Mouse (Mus musculus) midbrain, embryonic 11.5 days (tissue): ENCODE results near the gene Faim2. TPM values are rescaled to one million over a fixed set of nuclear protein-coding genes. Genes with fewer than 3 reads are reported as not detected.
A peak's percentile ranks its signal among the peaks of the same experiment; 100 is the strongest.

ENCODE experiments used
- ATAC-seq: fragments of 200-750 bp; cut with Nextera tagmentation; 2 replicates; pipeline ENCODE4 v1.8.0; 2017; ENCODE audit warnings: moderate TSS enrichment, moderate library complexity; ENCODE audit not compliant: low FRiP score
- DNase-seq: peaks from one replicate; pipeline ENCODE4 v3.0.0; 2015; ENCODE audit warnings: low spot score; ENCODE audit errors: missing footprints
- H3K27ac ChIP-seq: fragments of 300-500 bp; sonication (generic); 2 replicates; pipeline ENCODE4 v1.5.1; 2014; ENCODE audit warnings: low read depth, low read length
- H3K27me3 ChIP-seq: fragments of 300-500 bp; sonication (generic); 2 replicates; pipeline ENCODE4 v1.6.1; 2014; ENCODE audit warnings: mild to moderate bottlenecking, low read length, moderate library complexity, mixed read lengths; ENCODE audit not compliant: control insufficient read depth, insufficient read depth
- H3K36me3 ChIP-seq: fragments of 300-500 bp; sonication (generic); 2 replicates; pipeline ENCODE4 v1.6.1; 2014; ENCODE audit warnings: mild to moderate bottlenecking, low read length, moderate library complexity, mixed read lengths; ENCODE audit not compliant: control insufficient read depth, insufficient read depth
- H3K4me1 ChIP-seq: fragments of 300-500 bp; sonication (generic); 2 replicates; pipeline ENCODE4 v1.6.1; 2014; ENCODE audit warnings: low read length; ENCODE audit not compliant: control insufficient read depth, insufficient read depth
- H3K4me2 ChIP-seq: fragments of 300-500 bp; sonication (generic); 2 replicates; pipeline ENCODE4 v1.6.1; 2014; ENCODE audit warnings: mild to moderate bottlenecking, moderate library complexity
- H3K4me3 ChIP-seq: fragments of 300-500 bp; sonication (generic); 2 replicates; pipeline ENCODE4 v1.5.1; 2014; ENCODE audit warnings: low read depth, low read length
- H3K9ac ChIP-seq: fragments of 300-500 bp; sonication (generic); 2 replicates; pipeline ENCODE4 v1.6.1; 2014; ENCODE audit warnings: low read length
- H3K9me3 ChIP-seq: fragments of 300-500 bp; sonication (generic); 2 replicates; pipeline ENCODE4 v1.6.1; 2016; ENCODE audit warnings: low read length; ENCODE audit not compliant: control insufficient read depth
- WGBS: fragments of 180-500 bp; shearing (Covaris S2); extraction: QIAGEN DNeasy Blood & Tissue Kit; methylation state at CpG from one replicate; pipeline ENCODE4 v1.1.7; 2014; 5-methylcytosine and 5-hydroxymethylcytosine counted together
- polyA plus RNA-seq: library from polyadenylated mRNA; unstranded; fragments of >200 nt; fragmentation: Nextera tagmentation; extraction: Ambion mirVana; gene quantifications from 2 replicates; pipeline ENCODE4 v1.2.1, GENCODE M21; 2014

Gene Faim2
- polyA plus RNA-seq, 1 experiment from 2014 or later, result 0.81 TPM

- H3K4me3 ChIP-seq, result no peak overlapping the region
- WGBS, result 72% methylated on average over 13 of the region's 13 CpGs
- no peaks in the 10 kb centered on the region for H3K27me3 ChIP-seq
- H3K4me1 ChIP-seq, result peaks cover 3% of the 10 kb centered on the region; the same call in 1 of the 2 replicates
- ATAC-seq (no peak), DNase-seq (peak; percentile 37)
- H3K9me3 ChIP-seq, result no peaks in the 10 kb centered on the region
- no peak overlapping the region for H3K27ac ChIP-seq
- H3K36me3 ChIP-seq, result no peaks in the 10 kb centered on the region
- no peak overlapping the region for H3K9ac ChIP-seq
- H3K4me2 ChIP-seq, result no peak overlapping the region
Measured at GRCm38 (mm10) chr15:99463194-99463593, 64.8 kb downstream of the Faim2 start.

GRCm38 (mm10) chr15:99457606-99458401 is 70.2 kb downstream of the Faim2 start, which contains the start of gene Nckap5l:
Gene Nckap5l, minus strand, starts transcription at chr15:99457748.
- DNase-seq (peak; percentile 99), ATAC-seq (peak; percentile 95)
- Histone ChIP-seq H3K36me3 (no peaks in the 10 kb centered on the region), H3K4me2 (peak within 1 kb of the TSS; percentile 74), H3K27ac (peak within 1 kb of the TSS; percentile 58), H3K4me3 (peak within 1 kb of the TSS; percentile 87), H3K9me3 (no peaks in the 10 kb centered on the region), H3K27me3 (no peaks in the 10 kb centered on the region), H3K4me1 (peaks cover 13% of the 10 kb centered on the region), H3K9ac (peak within 1 kb of the TSS; percentile 74)
- WGBS, result under 1% methylated on average over 44 of the region's 45 CpGs

- Histone ChIP-seq H3K9ac (peak overlapping the region; percentile 74), H3K27me3 (no peaks in the 10 kb centered on the region), H3K4me1 (peaks cover 15% of the 10 kb centered on the region), H3K27ac (peak overlapping the region; percentile 58), H3K36me3 (no peaks in the 10 kb centered on the region), H3K4me2 (peak overlapping the region; percentile 74), H3K4me3 (peak overlapping the region; percentile 87), H3K9me3 (no peaks in the 10 kb centered on the region)
- peak; percentile 78 for ATAC-seq
- WGBS, result under 1% methylated on average over 40 of the region's 43 CpGs
- peak; percentile 95 for DNase-seq
Measured at GRCm38 (mm10) chr15:99456963-99457605, 70.9 kb downstream of the Faim2 start.

GRCm38 (mm10) chr15:99456338-99456962 is 71.5 kb downstream of the Faim2 start:
- H3K36me3 ChIP-seq, result no peaks in the 10 kb centered on the region
- no peaks in the 10 kb centered on the region for H3K9me3 ChIP-seq
- peak overlapping the region; percentile 87 for H3K4me3 ChIP-seq
- 23% methylated on average over 7 of the region's 7 CpGs for WGBS
- H3K27ac ChIP-seq, result peak overlapping the region; percentile 25; the same call in 1 of the 2 replicates
- H3K4me2 ChIP-seq, result peak overlapping the region; percentile 74
- H3K9ac ChIP-seq, result peak overlapping the region; percentile 74
- ATAC-seq (no peak), DNase-seq (no peak)
- H3K27me3 ChIP-seq, result no peaks in the 10 kb centered on the region
- H3K4me1 ChIP-seq, result peaks cover 15% of the 10 kb centered on the region

GRCm38 (mm10) chr15:99455415-99455814 is 72.5 kb downstream of the Faim2 start:
- H3K9ac ChIP-seq, result no peak overlapping the region
- H3K4me3 ChIP-seq, result no peak overlapping the region
- peaks cover 15% of the 10 kb centered on the region for H3K4me1 ChIP-seq
- no peaks in the 10 kb centered on the region for H3K27me3 ChIP-seq
- H3K4me2 ChIP-seq, result no peak overlapping the region
- ATAC-seq (no peak), DNase-seq (peak; percentile 44)
- H3K36me3 ChIP-seq, result no peaks in the 10 kb centered on the region
- H3K9me3 ChIP-seq, result no peaks in the 10 kb centered on the region
- no peak overlapping the region for H3K27ac ChIP-seq
- 83% methylated on average over 3 of the region's 3 CpGs for WGBS

- H3K9me3 ChIP-seq, result no peaks in the 10 kb centered on the region
- DNase-seq, result peak; percentile 60
- H3K4me3 ChIP-seq, result no peak overlapping the region
- H3K9ac ChIP-seq, result no peak overlapping the region
- ATAC-seq, result no peak
- no peak overlapping the region for H3K4me2 ChIP-seq
- H3K36me3 ChIP-seq, result no peaks in the 10 kb centered on the region
- peaks cover 15% of the 10 kb centered on the region for H3K4me1 ChIP-seq
- no peaks in the 10 kb centered on the region for H3K27me3 ChIP-seq
- no peak overlapping the region for H3K27ac ChIP-seq
- 84% methylated on average over 7 of the region's 7 CpGs for WGBS
Measured at GRCm38 (mm10) chr15:99454585-99455279, 73.2 kb downstream of the Faim2 start.

GRCm38 (mm10) chr15:99453153-99453900 is 74.6 kb downstream of the Faim2 start:
- Histone ChIP-seq H3K4me1 (peaks cover 13% of the 10 kb centered on the region), H3K27me3 (no peaks in the 10 kb centered on the region), H3K4me3 (no peak overlapping the region), H3K9me3 (no peaks in the 10 kb centered on the region), H3K4me2 (no peak overlapping the region), H3K9ac (no peak overlapping the region), H3K27ac (no peak overlapping the region), H3K36me3 (no peaks in the 10 kb centered on the region)
- ATAC-seq (no peak), DNase-seq (peak; percentile 54)
- WGBS, result 79% methylated on average over 11 of the region's 11 CpGs

- no peak overlapping the region for H3K4me2 ChIP-seq
- peaks cover 3% of the 10 kb centered on the region; the same call in 1 of the 2 replicates for H3K4me1 ChIP-seq
- no peaks in the 10 kb centered on the region for H3K9me3 ChIP-seq
- no peak overlapping the region for H3K9ac ChIP-seq
- WGBS, result 88% methylated on average over 8 of the region's 8 CpGs
- H3K4me3 ChIP-seq, result no peak overlapping the region
- no peaks in the 10 kb centered on the region for H3K27me3 ChIP-seq
- ATAC-seq (no peak), DNase-seq (no peak)
- no peaks in the 10 kb centered on the region for H3K36me3 ChIP-seq
- no peak overlapping the region for H3K27ac ChIP-seq
Measured at GRCm38 (mm10) chr15:99449751-99450280, 78.1 kb downstream of the Faim2 start.
